Mouse (Mus musculus) neutrophil, adult 83 days (primary cell): ENCODE results near the gene Defb22. TPM values are rescaled to one million over a fixed set of nuclear protein-coding genes. Genes with fewer than 3 reads are reported as not detected.

Experiments used
- total RNA-seq, 2 experiments: library from RNA; stranded (reverse); gene quantifications; one replicate each; pipeline ENCODE4 v1.2.4; 2023

Defb22 gene
- total RNA-seq: not detected

DNA sequence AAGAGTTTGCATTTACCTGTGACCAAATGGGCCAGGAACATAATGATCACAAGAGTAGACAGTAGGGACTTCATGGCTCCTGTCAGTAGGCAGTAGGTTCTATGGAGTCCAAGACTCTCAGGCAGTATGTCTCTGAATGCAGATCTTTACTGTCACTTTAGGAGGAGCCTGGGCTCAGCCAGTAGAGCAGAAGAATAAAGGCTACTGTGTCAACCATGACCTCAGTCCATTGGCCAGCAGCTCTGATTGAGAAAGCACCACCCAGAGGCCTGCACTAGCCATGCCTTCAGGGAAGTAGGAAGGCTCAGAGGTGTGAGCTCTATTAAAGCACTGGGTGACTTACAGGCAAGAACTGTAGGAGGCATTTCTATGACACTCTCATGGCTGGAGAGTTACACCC, at the start of gene Defb22:
TSS of gene Defb22 (minus strand) at position 101 of the 400 bp plus-strand sequence.

DNA sequence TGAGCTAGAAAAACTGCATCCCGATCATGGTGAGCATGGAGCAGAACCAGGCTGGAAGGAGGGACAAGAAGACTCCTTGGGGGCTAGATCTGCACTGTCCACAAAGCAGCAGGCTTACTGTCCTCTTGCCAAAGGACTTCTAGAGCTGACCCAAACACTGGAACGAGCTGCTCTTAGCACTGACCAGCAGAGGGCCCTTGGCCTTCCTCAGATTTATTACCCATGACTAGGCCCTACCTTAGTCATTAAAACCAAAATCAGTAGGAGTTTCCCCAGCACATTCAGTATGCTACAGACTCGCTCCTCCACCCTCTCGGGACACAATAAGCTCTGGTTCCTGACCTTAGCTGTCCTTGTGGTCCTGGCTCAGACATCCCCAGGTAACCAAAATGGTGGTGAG, 28.0 kb upstream of the Defb22 start, which contains the start of gene Defb28:
TSS of gene Defb28 (plus strand) at position 275 of the 400 bp plus-strand sequence.

DNA sequence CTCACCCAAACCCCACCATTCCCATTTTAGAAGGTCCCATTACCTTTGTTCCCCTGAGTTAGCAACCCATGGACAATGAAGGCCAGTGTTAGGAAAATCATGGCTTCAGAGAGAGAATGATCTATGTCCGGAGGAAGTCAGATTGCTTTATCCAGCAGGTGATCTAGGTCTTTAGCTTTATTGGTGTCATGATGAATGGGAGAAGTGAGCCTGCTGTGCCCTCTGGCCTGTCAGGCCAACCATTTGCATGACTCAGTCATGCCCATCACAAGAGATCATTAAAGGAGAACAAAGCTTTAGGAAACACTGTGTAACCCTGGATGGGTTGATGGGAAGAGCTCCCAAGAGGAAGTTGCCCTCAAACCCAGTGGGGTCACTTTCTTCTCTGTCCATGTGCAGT, 21.7 kb upstream of the Defb22 start, which contains the start of gene Defb26:
TSS of gene Defb26 (minus strand) at position 101 of the 400 bp plus-strand sequence.

DNA sequence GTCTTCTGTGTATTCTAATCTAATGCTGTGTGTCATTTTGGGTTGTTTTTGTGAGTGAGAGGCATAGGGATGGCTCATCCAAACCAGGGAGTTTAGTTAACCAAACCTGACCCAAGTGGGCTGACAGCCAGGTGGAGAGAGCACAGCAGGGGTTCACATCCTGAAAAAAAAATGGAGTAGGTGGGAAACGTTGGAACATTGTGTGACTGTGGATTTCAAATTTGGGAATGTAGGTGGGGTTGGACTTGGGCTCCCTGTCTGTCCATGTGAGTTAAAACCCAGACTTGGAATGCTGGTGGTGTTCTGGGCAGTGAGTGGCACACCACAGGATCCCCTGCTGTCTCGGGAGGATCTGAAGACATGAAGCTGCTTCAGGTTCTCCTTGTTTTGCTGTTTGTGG, 13.2 kb downstream of the Defb22 start, which contains the start of gene Defb20:
TSS of gene Defb20 (plus strand) at position 301 of the 400 bp plus-strand sequence.

DNA sequence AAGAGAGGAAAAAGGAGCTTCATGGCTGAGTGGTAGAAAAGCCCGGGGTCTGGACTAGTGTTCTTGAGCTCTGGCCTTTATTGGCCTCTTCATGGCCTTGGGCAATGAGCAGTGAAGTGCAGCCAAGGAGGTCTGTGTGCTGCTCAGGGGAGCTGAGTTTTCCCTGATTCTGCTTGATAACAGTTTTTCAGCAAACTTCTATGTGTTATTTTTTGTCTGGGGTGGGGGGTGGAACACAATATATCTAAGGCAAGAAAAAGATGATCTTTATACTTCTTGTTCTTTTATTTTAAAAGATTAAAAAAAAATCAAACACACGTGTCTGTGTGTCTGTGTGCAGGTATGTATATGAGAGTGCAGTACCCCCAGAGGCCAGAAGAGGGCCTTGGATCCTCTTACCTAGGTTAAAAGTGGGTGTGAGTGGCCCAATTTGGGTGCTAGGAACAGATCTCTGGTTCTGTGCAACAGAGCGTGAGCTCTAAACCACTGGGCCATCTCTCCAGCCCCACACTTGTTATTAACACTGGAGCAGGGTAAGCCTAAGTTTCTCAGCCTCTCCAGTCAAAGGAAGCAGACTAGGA, 25.3 kb downstream of the Defb22 start, which contains the start of gene Defb23:
TSS of gene Defb23 (minus strand) at position 51 of the 581 bp plus-strand sequence.

Other genes with a start within 250 kb of the Defb22 start
- gene Tbc1d20, start 196.3 kb downstream of the Defb22 start, total RNA-seq: 10 to 100 TPM; 66.5 to 76.4 TPM
- 10 to 100 TPM; 85.3 to 96.6 TPM for gene Rbck1, start 157.5 kb downstream of the Defb22 start, total RNA-seq
- gene Trib3, start 146.1 kb downstream of the Defb22 start, total RNA-seq: 1 to 10 TPM; 1.6 to 3.2 TPM
- not detected for gene Nrsn2, start 113.5 kb downstream of the Defb22 start, total RNA-seq
- 1 to 10 TPM; 1.1 to 2.0 TPM for gene Sox12, start 92.1 kb downstream of the Defb22 start, total RNA-seq
- gene Zcchc3, start 75.1 kb downstream of the Defb22 start, total RNA-seq: 1 to 10 TPM; 2.0 TPM
- not detected for gene 6820408C15Rik, start 74.6 kb downstream of the Defb22 start, total RNA-seq
- gene Defb23, start 25.5 kb downstream of the Defb22 start, total RNA-seq: not detected
- gene Defb20, start 13.1 kb downstream of the Defb22 start, total RNA-seq: not detected
- not detected for gene Defb26, start 21.6 kb upstream of the Defb22 start, total RNA-seq
- gene Defb28, start 28.1 kb upstream of the Defb22 start, total RNA-seq: not detected
- not detected for gene Defb29, start 50.0 kb upstream of the Defb22 start, total RNA-seq
- not detected for gene Gm17416, start 79.2 kb upstream of the Defb22 start, total RNA-seq
- gene Defb21, start 82.6 kb upstream of the Defb22 start, total RNA-seq: not detected
- not detected for gene Defb19, start 90.2 kb upstream of the Defb22 start, total RNA-seq
- gene Defb45, start 109.3 kb upstream of the Defb22 start, total RNA-seq: not detected
- not detected for gene Defb36, start 114.2 kb upstream of the Defb22 start, total RNA-seq
- not detected for gene Defb25, start 132.9 kb upstream of the Defb22 start, total RNA-seq
- 10 to 100 TPM in 1 of 2 experiments, 1 to 10 TPM in 1; 9.6 to 13.4 TPM for gene Rem1, start 136.8 kb upstream of the Defb22 start, total RNA-seq
- gene H13, start 179.3 kb upstream of the Defb22 start, total RNA-seq: 100 to 1,000 TPM; 132 to 140 TPM
- gene Mcts2, start 196.9 kb upstream of the Defb22 start, total RNA-seq: 10 to 100 TPM; 12.2 to 18.7 TPM
- gene Id1, start 246.1 kb upstream of the Defb22 start, total RNA-seq: 10 to 100 TPM; 72.5 to 80.1 TPM